Mouse (Mus musculus): ENCODE results near the gene Slc25a51.

- TF ChIP-seq CTCF (IDR thresholded peaks at IDR 0.05; ENCODE audit: extremely low read depth, insufficient read length, insufficient replicate concordance, low read depth, low read length) (no peak), POLR2A (IDR thresholded peaks at IDR 0.05; ENCODE audit: low read depth, low read length) (no peak)
Measured at GRCm38 (mm10) chr4:45435899-45436298, 27.3 kb upstream of the Slc25a51 start.

All from small intestine, adult 2 months (tissue).